Mouse (Mus musculus): ENCODE measurements around the gene Olfr1265. TPM values are rescaled to one million over a fixed set of nuclear protein-coding genes. Genes with fewer than 3 reads are reported as not detected.

Gene Olfr1265
- not detected in 2 replicates for polyA plus RNA-seq (2012; rRNA removed)

DNA sequence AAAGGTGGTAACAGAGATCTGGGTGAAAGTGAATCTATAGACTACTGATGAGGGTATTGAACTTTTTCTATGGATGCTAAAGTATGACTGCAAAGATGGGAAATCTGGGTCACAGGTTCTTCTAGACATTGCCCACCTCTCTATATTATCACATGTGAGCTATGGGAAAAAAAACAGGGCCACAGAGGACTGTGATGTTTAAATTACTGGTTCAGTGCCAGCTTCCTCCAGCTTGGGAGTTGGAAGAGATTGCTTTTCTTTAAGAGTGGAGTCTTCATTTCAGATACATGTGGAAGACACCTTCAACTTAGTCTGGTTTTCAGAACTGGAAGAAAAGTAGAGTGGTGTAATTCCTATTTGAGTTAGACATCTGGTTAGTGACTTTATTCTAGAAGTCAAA is at the start of gene Olfr1265:
Gene Olfr1265, plus strand, starts transcription at position 301 of the 400 bp plus-strand sequence.
- no peak for DNase-seq (ENCODE audit: low read depth)

DNA sequence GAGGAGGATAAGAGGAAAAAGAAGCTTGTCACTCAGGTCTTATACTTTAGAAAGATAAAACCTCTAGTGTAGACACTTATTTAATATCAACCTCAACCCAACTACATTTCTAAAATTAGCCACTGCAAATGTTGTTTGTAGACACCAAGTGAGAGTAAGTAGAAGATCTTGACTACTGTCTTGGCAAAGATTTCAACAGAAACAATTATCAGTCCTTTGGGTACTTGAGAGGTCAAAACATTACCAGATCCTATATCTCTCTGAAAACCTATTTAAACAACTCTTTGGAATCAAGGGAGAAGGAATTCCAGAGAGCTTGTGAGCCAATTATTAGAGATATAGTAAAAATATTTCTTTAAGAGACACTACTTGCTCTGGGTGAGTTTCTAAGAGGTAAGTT is 44.2 kb upstream of the Olfr1265 start, which contains the start of gene Olfr1261:
Gene Olfr1261, plus strand, starts transcription at position 301 of the 400 bp plus-strand sequence.
- no peak for DNase-seq (ENCODE audit: low read depth)

DNA sequence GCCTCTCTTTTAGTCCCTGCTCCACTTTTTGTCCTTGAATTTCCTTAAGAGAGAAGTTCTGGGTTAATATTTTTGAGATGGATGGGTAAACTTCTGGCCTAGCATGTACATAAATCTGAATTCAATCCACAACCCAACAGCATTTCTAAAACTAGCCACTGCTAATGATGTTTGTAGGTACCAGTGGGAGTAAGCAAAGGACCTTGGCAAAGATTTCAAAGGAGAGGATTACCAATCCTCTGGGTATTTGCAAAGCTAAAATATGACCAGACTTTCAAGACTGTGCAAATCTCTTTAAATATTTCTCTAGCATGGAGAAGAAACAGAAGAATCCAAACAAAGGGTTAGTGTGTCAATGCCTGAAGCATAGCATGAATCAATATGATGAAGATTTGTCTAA is 35.3 kb upstream of the Olfr1265 start, which contains the start of gene Olfr1262:
Gene Olfr1262, plus strand, starts transcription at position 301 of the 400 bp plus-strand sequence.
- DNase-seq (ENCODE audit: low read depth): no peak

DNA sequence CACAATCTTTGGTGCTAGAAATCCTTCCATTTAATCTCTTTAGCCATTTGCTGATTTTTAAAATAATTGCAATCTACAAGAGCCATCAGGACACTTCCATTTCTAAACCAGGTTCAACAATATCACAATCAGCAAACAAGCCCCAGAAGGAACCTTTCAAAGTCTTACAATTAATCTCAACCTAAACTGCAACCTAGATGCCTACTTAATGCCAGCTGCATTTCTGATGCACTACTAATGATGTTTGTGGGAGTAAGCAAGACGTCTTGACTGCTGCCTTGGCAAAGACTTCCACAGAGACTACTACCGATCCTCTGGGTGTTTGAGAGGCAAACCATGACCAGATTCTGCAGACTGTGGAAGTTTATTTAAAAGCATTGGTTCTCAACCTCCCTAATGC is 23.3 kb upstream of the Olfr1265 start, which contains the start of gene Olfr1263:
Gene Olfr1263, plus strand, starts transcription at position 301 of the 400 bp plus-strand sequence.
- DNase-seq (ENCODE audit: low read depth): no peak

GRCm38 (mm10) chr2:90025477-90025876 is 9.7 kb upstream of the Olfr1265 start, which contains the start of gene Olfr1264:
Gene Olfr1264 (minus strand): TSS chr2:90025577.
- no peak for DNase-seq (ENCODE audit: low read depth)

- no peak for DNase-seq (ENCODE audit: low read depth)
Observed at GRCm38 (mm10) chr2:90063494-90063893, 28.4 kb downstream of the Olfr1265 start, which contains the start of gene Olfr140. Gene Olfr140 (minus strand): TSS chr2:90063594.

DNA sequence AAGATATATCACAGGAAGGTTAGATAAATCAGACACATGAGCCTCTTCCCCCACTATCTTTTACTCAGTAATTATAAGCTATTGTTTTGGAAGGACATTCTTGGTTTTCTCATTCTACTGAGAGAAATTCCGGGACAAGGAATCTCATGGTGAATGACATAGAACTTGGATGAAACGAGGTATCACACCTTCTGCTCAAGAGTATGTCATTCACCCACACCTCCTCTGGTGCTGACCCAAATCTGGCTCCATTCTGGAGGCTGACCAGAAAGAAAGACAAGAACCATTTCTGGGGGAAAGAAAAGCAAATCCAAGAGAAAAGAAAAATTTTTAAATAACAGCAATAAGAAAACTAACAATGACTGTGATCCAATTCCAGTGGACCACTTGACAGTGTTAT is 34.9 kb downstream of the Olfr1265 start:
- no peak for DNase-seq (ENCODE audit: low read depth)

Other genes starting within 250 kb of the Olfr1265 start
- gene Olfr1254, start 241.7 kb upstream of the Olfr1265 start, polyA plus RNA-seq (2012; rRNA removed): not detected in 2 replicates
- not detected in 2 replicates for gene Olfr1255, start 223.3 kb upstream of the Olfr1265 start, polyA plus RNA-seq (2012; rRNA removed)
- gene Olfr1256, start 193.8 kb upstream of the Olfr1265 start, polyA plus RNA-seq (2012; rRNA removed): not detected in 2 replicates
- not detected in 2 replicates for gene Olfr48, start 187.1 kb upstream of the Olfr1265 start, polyA plus RNA-seq (2012; rRNA removed)
- gene Olfr1257, start 156.9 kb upstream of the Olfr1265 start, polyA plus RNA-seq (2012; rRNA removed): not detected in 2 replicates
- not detected in 2 replicates for gene Olfr1258, start 108.0 kb upstream of the Olfr1265 start, polyA plus RNA-seq (2012; rRNA removed)
- gene Olfr1259, start 86.7 kb upstream of the Olfr1265 start, polyA plus RNA-seq (2012; rRNA removed): not detected in 2 replicates
- gene Olfr1260, start 61.0 kb upstream of the Olfr1265 start, polyA plus RNA-seq (2012; rRNA removed): not detected in 2 replicates
- gene Olfr1261, start 44.1 kb upstream of the Olfr1265 start, polyA plus RNA-seq (2012; rRNA removed): not detected in 2 replicates
- not detected in 2 replicates for gene Olfr1262, start 35.2 kb upstream of the Olfr1265 start, polyA plus RNA-seq (2012; rRNA removed)
- not detected in 2 replicates for gene Olfr1263, start 23.2 kb upstream of the Olfr1265 start, polyA plus RNA-seq (2012; rRNA removed)
- gene Olfr1264, start 9.8 kb upstream of the Olfr1265 start, polyA plus RNA-seq (2012; rRNA removed): not detected in 2 replicates
- not detected in 2 replicates for gene Olfr140, start 28.3 kb downstream of the Olfr1265 start, polyA plus RNA-seq (2012; rRNA removed)
- not detected in 2 replicates for gene Olfr1269, start 86.1 kb downstream of the Olfr1265 start, polyA plus RNA-seq (2012; rRNA removed)
- not detected in 2 replicates for gene Olfr32, start 107.0 kb downstream of the Olfr1265 start, polyA plus RNA-seq (2012; rRNA removed)
- gene Olfr1270, start 117.8 kb downstream of the Olfr1265 start, polyA plus RNA-seq (2012; rRNA removed): not detected in 2 replicates
- not detected in 2 replicates for gene Olfr1506, start 189.2 kb downstream of the Olfr1265 start, polyA plus RNA-seq (2012; rRNA removed)
- gene Olfr142, start 222.3 kb downstream of the Olfr1265 start, polyA plus RNA-seq (2012; rRNA removed): not detected in 2 replicates
- gene Olfr1271, start 235.7 kb downstream of the Olfr1265 start, polyA plus RNA-seq (2012; rRNA removed): not detected in 2 replicates

Data from gonadal fat pad, adult 2 months (tissue).